Mouse (Mus musculus) frontal cortex, adult 2 months (tissue): ENCODE measurements around the gene Pik3r2. TPM values are rescaled to one million over a fixed set of nuclear protein-coding genes. Genes with fewer than 3 reads are reported as not detected.

ENCODE experiments used
- polyA plus RNA-seq: library from polyadenylated mRNA; depleted of rRNA; stranded (reverse); fragments of >200 nt; gene quantifications from 2 replicates; pipeline ENCODE4 v1.2.3, GENCODE M21; 2012; rRNA removed

The Pik3r2 gene
- polyA plus RNA-seq, 1 experiment, result 183 TPM

Other genes starting within 250 kb of the Pik3r2 start
- 560 and 609 TPM in 2 replicates for gene Fkbp8, start 249.0 kb downstream of the Pik3r2 start, polyA plus RNA-seq
- 60.6 and 61.4 TPM in 2 replicates for gene Kxd1, start 248.8 kb downstream of the Pik3r2 start, polyA plus RNA-seq
- gene Ell, start 237.3 kb downstream of the Pik3r2 start, polyA plus RNA-seq, result 25.1 and 25.6 TPM in 2 replicates
- gene Isyna1, start 182.3 kb downstream of the Pik3r2 start, polyA plus RNA-seq, result 69.0 and 81.9 TPM in 2 replicates
- gene Ssbp4, start 167.8 kb downstream of the Pik3r2 start, polyA plus RNA-seq, result 266 and 276 TPM in 2 replicates
- gene Lrrc25, start 160.6 kb downstream of the Pik3r2 start, polyA plus RNA-seq, result 0.78 and 0.86 TPM in 2 replicates
- 0.15 and 0.20 TPM in 2 replicates for gene Gdf15, start 144.3 kb downstream of the Pik3r2 start, polyA plus RNA-seq
- 17.2 and 25.8 TPM in 2 replicates for gene Pgpep1, start 116.3 kb downstream of the Pik3r2 start, polyA plus RNA-seq
- gene Lsm4, start 103.5 kb downstream of the Pik3r2 start, polyA plus RNA-seq, result 113 and 128 TPM in 2 replicates
- 226 and 228 TPM in 2 replicates for gene Jund, start 77.8 kb downstream of the Pik3r2 start, polyA plus RNA-seq
- gene Iqcn, start 73.3 kb downstream of the Pik3r2 start, polyA plus RNA-seq, result 0.32 and 0.40 TPM in 2 replicates
- 0.12 TPM in 1 of 2 replicates, not detected in the other for gene Gm3336, start 58.2 kb downstream of the Pik3r2 start, polyA plus RNA-seq
- 4.6 and 5.1 TPM in 2 replicates for gene Pde4c, start 53.0 kb downstream of the Pik3r2 start, polyA plus RNA-seq
- 1,054 and 1,113 TPM in 2 replicates for gene Rab3a, start 22.0 kb downstream of the Pik3r2 start, polyA plus RNA-seq
- gene Mpv17l2, start 15.8 kb downstream of the Pik3r2 start, polyA plus RNA-seq, result 47.6 and 60.6 TPM in 2 replicates
- 178 and 202 TPM in 2 replicates for gene Mast3, start 28.3 kb upstream of the Pik3r2 start, polyA plus RNA-seq
- 0.48 and 0.71 TPM in 2 replicates for gene Il12rb1, start 31.7 kb upstream of the Pik3r2 start, polyA plus RNA-seq
- 24.6 and 27.8 TPM in 2 replicates for gene Arrdc2, start 63.0 kb upstream of the Pik3r2 start, polyA plus RNA-seq
- gene Kcnn1, start 86.5 kb upstream of the Pik3r2 start, polyA plus RNA-seq, result 25.2 and 27.9 TPM in 2 replicates
- gene Ccdc124, start 97.2 kb upstream of the Pik3r2 start, polyA plus RNA-seq, result 185 and 189 TPM in 2 replicates
- gene Slc5a5, start 116.0 kb upstream of the Pik3r2 start, polyA plus RNA-seq, result 9.9 and 12.3 TPM in 2 replicates
- gene Rpl18a, start 120.7 kb upstream of the Pik3r2 start, polyA plus RNA-seq, result 1,785 and 1,788 TPM in 2 replicates
- gene Map1s, start 129.2 kb upstream of the Pik3r2 start, polyA plus RNA-seq, result 64.9 and 66.1 TPM in 2 replicates